Mouse (Mus musculus): ENCODE results near the gene Fkbp14. TPM values are rescaled to one million over a fixed set of nuclear protein-coding genes. Genes with fewer than 3 reads are reported as not detected.

Fkbp14 gene
- polyA plus RNA-seq, 1 experiment from 2014 or later = 6.2 TPM

DNA sequence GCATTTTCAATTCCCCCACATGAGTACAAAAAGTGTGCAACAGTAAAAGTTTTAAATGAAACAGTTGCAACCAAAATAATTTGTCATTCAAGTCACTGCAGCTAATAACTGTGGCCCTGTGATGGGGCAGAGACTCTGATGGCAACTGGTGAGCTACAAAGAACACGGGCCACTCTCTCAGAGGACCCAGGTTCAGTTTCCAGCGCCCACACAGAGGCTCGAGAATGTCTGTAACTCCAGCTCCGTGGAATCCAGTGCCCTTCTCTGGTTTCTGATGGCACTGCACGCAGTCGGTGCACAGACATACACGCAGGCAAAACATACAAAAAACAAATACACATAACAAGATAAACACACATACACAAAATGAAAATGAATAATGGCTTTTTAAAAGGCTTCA lies 39.4 kb downstream of the Fkbp14 start:
- no peak overlapping the region for H3K27ac ChIP-seq
- H3K36me3 ChIP-seq = no peaks in the 10 kb centered on the region
- no peaks in the 10 kb centered on the region for H3K9me3 ChIP-seq (replicated peaks)
- H3K27me3 ChIP-seq (replicated peaks) = peaks cover 16% of the 10 kb centered on the region
- H3K4me1 ChIP-seq = no peaks in the 10 kb centered on the region
- no peak overlapping the region for H3K4me3 ChIP-seq
- no peak for ATAC-seq
- no peak overlapping the region for H3K9ac ChIP-seq
- 66% methylated on average over 7 of the region's 7 CpGs for WGBS (ENCODE audit: insufficient replicate concordance)
- H3K4me2 ChIP-seq = no peak overlapping the region

DNA sequence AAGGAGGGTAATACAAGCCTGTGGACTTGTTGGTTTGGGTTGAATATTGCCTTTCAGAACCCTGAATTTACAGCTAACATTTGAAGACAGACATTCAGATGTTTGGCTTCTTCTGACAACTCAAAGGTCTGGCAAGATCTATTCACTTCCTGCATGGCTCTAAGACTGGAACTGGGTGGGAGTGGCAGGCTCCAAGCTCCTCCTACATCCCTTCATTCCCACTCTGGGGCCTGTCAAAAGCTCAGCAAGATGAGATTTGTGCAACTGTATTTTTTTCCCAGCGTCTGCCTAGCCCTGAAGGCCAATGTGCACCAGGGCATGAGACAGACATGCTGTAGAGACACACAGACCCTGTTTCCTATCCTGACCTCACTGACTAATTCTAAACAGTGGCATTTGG lies 41.3 kb downstream of the Fkbp14 start:
- Histone ChIP-seq H3K27ac (no peak overlapping the region), H3K9ac (no peak overlapping the region), H3K9me3 (replicated peaks) (no peaks in the 10 kb centered on the region), H3K27me3 (replicated peaks) (0 out of 2 replicates have a peak, but pooled peaks cover 5% of the 10 kb centered on the region), H3K36me3 (no peaks in the 10 kb centered on the region), H3K4me2 (no peak overlapping the region), H3K4me3 (no peak overlapping the region), H3K4me1 (no peaks in the 10 kb centered on the region)
- ATAC-seq = no peak
- 67% methylated on average over 1 of the region's 1 CpGs for WGBS (ENCODE audit: insufficient replicate concordance)

DNA sequence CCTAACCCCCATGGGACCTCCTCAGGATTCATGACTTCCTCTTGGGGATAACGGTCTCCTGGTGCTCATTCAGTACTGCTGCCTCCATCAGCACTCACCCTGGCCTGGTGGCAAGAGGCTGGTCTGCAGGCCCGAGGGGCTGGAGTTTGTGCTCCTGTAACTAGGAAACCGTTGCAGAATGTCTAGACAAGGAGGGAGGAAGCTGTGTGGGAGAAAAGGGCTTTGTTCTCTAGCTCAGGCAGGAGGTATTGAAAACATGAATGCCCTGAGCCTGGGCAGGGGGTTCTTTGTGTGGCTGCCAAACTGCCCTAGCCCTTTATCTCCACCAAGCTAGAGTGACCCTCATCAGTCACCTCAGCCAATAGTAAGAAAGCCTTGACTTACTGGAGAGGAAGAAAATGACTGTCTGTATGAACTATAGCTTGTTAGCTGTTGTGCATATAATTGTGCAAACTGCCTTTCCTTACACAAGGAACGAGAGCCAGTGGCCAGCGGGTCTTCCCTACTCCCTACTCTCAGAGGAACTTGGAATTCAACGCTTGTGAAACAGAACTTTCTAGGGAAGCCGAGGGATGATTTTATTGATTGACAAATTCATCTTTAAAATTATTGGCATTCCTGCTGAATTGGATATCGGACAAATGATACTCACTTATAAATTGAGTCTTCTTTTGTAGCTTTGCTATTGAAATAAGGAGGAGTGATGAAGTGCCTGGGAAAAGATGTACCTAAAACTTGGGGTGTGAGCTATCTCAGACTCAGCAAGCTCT lies 42.6 kb downstream of the Fkbp14 start:
- H3K4me3 ChIP-seq = no peak overlapping the region
- H3K9me3 ChIP-seq (replicated peaks) = no peaks in the 10 kb centered on the region
- no peak overlapping the region for H3K9ac ChIP-seq
- 0 out of 2 replicates have a peak, but pooled peaks cover under 1% of the 10 kb centered on the region for H3K27me3 ChIP-seq (replicated peaks)
- WGBS (ENCODE audit: insufficient replicate concordance) = 55% methylated on average over 8 of the region's 8 CpGs
- no peaks in the 10 kb centered on the region for H3K4me1 ChIP-seq
- H3K27ac ChIP-seq = no peak overlapping the region
- H3K4me2 ChIP-seq = no peak overlapping the region
- H3K36me3 ChIP-seq = no peaks in the 10 kb centered on the region
- ATAC-seq = no peak

DNA sequence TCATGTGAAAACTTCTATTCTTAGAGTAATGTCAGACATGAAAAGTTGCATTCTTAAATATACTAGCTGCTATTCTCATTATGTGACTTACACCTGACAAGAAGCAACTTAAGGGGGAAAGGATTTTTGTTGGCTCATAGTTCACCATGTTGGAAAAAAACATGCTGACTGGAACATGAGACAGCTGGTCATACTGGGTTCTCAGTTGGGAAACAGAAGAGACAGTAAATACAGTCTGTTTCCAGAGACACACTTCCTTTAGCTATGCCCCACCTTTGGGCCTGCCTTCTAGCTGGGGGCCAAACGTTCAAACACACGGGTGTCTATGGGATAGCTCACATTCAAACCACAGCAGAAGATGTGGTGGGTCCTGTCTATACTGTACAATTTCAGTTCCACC lies 43.5 kb downstream of the Fkbp14 start:
- Histone ChIP-seq H3K36me3 (no peaks in the 10 kb centered on the region), H3K4me3 (no peak overlapping the region), H3K9me3 (replicated peaks) (no peaks in the 10 kb centered on the region), H3K9ac (no peak overlapping the region), H3K4me2 (no peak overlapping the region), H3K4me1 (no peaks in the 10 kb centered on the region), H3K27me3 (replicated peaks) (no peaks in the 10 kb centered on the region), H3K27ac (no peak overlapping the region)
- WGBS (ENCODE audit: insufficient replicate concordance) = 68% methylated on average over 2 of the region's 2 CpGs
- no peak for ATAC-seq

DNA sequence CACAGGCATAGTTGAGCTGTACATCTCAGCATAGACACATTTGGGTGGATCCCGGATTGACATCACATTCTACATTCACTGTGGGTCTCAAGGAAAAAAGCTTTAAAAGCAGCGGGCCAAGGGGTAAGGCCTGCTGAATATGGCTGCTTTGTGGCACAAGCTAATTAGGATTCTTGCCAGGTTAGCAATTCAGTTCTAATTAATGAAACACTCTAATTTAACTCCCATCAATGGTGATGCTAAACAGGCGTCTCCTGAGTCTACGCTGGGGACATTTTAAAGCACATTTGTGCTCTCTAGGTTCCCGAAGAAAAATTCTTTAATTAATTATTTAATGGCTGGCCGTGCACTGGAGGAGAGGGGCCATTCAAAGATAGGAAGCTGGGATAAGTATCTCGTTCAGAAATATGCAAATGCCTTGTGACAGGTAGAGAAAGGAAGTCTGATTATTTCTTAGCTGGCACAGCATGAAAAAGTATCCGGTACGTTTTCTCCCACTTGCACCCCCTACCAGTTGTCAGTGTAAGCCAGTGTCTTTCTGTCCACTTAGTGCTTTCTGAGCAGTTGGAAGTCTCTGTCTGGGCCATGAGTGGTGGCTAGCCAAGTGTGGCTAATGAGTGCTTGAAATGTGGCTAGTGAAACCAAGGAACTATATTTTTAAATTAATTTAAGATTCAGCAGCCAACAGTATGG lies 44.2 kb downstream of the Fkbp14 start:
- Histone ChIP-seq H3K36me3 (no peaks in the 10 kb centered on the region), H3K4me3 (no peak overlapping the region), H3K9me3 (replicated peaks) (no peaks in the 10 kb centered on the region), H3K4me1 (no peaks in the 10 kb centered on the region), H3K9ac (no peak overlapping the region), H3K4me2 (no peak overlapping the region), H3K27me3 (replicated peaks) (no peaks in the 10 kb centered on the region), H3K27ac (no peak overlapping the region)
- ATAC-seq = no peak
- WGBS (ENCODE audit: insufficient replicate concordance) = 70% methylated on average over 9 of the region's 9 CpGs

DNA sequence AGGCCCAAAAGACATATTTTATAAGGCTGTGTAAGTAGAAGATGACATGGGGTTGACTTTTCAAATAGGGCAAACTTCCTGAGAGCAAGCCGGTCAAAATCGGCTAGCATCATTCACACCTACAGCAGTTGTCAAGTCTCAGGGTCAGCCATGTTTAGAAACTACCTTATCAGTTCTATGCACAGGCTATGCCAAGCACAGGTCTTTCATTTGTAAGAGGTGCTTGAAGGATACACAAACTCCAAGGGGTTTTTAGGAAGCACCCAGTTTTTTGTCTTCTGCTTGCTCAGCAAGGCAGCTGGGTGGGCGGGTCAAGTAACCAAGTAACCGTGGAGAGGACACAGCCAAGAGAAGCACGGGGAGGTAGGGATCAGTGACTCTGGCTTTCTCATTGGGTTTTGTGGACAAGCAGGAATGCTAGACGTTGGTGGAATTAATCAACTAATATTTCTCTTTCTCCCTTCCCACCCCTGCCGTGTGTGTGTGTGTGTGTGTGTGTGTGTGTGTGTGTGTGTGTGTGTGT lies 46.2 kb downstream of the Fkbp14 start:
- 63% methylated on average over 6 of the region's 7 CpGs for WGBS (ENCODE audit: insufficient replicate concordance)
- no peak overlapping the region for H3K9ac ChIP-seq
- ATAC-seq = no peak
- H3K36me3 ChIP-seq = no peaks in the 10 kb centered on the region
- H3K4me2 ChIP-seq = no peak overlapping the region
- H3K27ac ChIP-seq = no peak overlapping the region
- H3K9me3 ChIP-seq (replicated peaks) = no peaks in the 10 kb centered on the region
- no peaks in the 10 kb centered on the region for H3K4me1 ChIP-seq
- H3K4me3 ChIP-seq = no peak overlapping the region
- no peaks in the 10 kb centered on the region for H3K27me3 ChIP-seq (replicated peaks)

DNA sequence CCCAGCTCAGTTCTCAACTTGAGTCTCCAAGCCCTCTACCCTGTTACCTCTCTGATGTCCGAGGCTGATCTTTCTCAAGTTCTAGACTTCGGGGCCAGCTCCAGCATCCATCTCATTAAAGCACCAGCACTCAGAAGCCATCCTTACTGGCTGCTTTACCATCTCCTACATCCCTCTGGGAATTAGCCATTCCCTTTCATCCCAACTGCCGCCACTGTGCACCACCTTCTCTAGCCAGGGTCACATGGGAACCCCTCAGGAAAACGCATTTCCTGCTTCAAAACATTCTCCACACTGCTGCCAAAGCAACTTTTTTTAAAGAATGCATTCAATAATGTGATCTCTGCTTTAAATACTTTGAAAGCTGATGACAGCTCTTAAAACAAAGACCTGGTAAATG lies 47.8 kb downstream of the Fkbp14 start:
- Histone ChIP-seq H3K4me3 (no peak overlapping the region), H3K27me3 (replicated peaks) (no peaks in the 10 kb centered on the region), H3K9me3 (replicated peaks) (no peaks in the 10 kb centered on the region), H3K4me1 (no peaks in the 10 kb centered on the region), H3K9ac (no peak overlapping the region), H3K27ac (no peak overlapping the region), H3K4me2 (no peak overlapping the region), H3K36me3 (no peaks in the 10 kb centered on the region)
- 56% methylated on average over 4 of the region's 4 CpGs for WGBS (ENCODE audit: insufficient replicate concordance)
- no peak for ATAC-seq

DNA sequence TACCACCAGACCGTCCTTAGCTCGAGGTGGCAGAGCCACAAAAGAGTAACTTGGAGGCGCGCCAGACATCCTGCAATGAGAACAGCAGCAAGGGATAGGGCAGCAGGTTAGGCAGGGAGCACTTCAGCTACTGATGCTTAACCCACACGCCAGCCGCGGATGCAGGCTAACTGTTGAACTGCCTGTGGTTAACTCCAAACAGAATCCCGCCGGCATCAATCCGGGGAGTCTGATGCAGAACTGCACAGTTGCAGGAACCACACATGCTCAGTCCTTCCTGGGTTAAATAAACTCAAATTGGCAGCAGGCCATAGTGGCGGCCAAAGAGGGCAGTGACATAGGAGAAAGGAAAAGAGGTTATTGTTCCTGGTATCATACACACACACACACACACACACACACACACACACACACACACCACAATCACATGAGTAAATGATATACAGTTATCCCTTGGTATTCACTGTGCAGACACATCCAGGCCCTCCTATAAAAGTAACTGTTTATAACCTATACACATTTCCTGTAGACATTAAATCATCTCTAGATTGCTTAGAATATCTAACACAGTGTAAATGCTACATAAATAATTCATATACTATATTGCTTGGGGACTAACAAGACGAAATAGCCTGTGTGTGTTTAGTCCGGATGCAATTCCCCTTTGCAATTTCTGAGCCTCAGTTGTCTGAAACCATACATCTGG lies 48.6 kb downstream of the Fkbp14 start:
- Histone ChIP-seq H3K36me3 (no peaks in the 10 kb centered on the region), H3K4me2 (no peak overlapping the region), H3K27ac (no peak overlapping the region), H3K4me3 (no peak overlapping the region), H3K4me1 (no peaks in the 10 kb centered on the region), H3K9me3 (replicated peaks) (no peaks in the 10 kb centered on the region), H3K9ac (no peak overlapping the region), H3K27me3 (replicated peaks) (no peaks in the 10 kb centered on the region)
- WGBS (ENCODE audit: insufficient replicate concordance) = 79% methylated on average over 13 of the region's 13 CpGs
- no peak for ATAC-seq

DNA sequence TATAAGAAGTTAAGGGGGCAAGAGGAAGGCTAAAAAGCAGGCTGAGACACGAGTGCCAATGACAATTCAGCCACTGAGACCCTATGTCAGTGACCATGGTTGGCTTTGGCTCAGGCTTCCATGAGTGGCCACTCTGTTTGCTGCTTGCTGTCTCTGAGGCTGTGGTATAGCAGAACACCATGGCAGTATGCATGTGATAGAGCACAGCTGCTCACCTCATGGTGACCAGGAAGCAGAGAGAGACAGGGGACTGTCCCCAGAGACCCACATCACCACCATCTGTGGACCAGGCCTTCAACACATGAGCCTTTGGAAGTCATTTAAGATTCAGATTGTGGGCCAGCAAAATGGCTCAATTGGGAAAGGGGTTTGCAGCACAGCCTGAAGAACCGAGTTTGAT lies 53.5 kb downstream of the Fkbp14 start:
- Histone ChIP-seq H3K4me3 (no peak overlapping the region), H3K4me1 (no peaks in the 10 kb centered on the region), H3K4me2 (no peak overlapping the region), H3K27ac (no peak overlapping the region), H3K36me3 (no peaks in the 10 kb centered on the region), H3K9me3 (replicated peaks) (no peaks in the 10 kb centered on the region), H3K27me3 (replicated peaks) (no peaks in the 10 kb centered on the region), H3K9ac (no peak overlapping the region)
- 43% methylated on average over 2 of the region's 2 CpGs for WGBS (ENCODE audit: insufficient replicate concordance)
- no peak for ATAC-seq

DNA sequence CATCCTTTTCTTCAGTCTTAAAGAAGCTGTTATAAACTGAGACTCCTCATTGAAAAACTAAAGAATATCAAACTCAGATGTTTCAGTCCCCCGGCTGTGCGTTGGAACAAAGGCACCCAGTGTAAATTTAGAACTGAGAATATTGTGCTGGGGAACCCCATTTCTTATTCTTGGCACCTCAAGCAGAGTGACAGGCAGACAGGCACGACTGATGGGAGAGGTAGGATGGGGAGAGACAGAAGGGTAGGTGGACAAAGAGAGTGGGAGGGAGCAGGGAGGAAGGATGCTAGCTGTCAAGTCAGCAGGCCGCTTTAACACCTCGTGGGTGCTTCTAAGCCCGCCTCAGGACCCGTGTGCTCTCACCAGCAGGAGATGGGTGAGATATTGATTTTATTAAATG lies 54.3 kb downstream of the Fkbp14 start:
- Histone ChIP-seq H3K4me3 (no peak overlapping the region), H3K4me2 (no peak overlapping the region), H3K36me3 (no peaks in the 10 kb centered on the region), H3K9me3 (replicated peaks) (no peaks in the 10 kb centered on the region), H3K27ac (no peak overlapping the region), H3K27me3 (replicated peaks) (no peaks in the 10 kb centered on the region), H3K4me1 (no peaks in the 10 kb centered on the region), H3K9ac (no peak overlapping the region)
- no peak for ATAC-seq
- WGBS (ENCODE audit: insufficient replicate concordance) = 62% methylated on average over 7 of the region's 7 CpGs

DNA sequence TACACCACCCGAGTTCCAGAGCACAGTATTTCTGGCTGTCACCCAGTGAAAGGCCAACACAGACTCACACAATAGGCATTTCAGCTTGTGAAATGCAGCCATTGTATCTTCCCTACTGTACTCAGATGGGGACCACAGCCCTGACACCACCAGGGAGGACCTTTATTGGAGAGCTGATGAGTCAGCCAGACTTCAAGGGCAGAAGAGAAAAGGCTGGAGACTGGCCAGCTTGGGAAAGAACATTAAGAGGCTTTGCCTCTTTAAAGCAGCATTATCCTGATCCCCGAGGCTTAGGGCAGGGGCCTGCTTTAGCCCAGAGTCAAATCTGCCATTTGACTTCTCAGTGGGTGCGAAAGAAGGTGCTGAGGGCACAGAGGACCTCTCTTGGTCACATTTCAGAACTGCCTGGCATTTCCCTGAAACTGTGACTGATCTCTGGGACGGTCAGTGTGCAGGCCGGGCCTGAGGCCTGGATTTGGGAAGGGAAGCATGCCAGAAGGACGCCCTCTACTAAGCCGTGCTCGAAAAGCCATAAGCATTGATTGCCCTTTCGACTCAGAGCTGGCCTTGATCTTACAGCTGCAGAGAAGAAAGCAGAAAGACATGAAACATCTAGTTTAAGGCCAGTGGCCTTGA lies 56.7 kb downstream of the Fkbp14 start:
- no peak overlapping the region for H3K9ac ChIP-seq
- H3K4me3 ChIP-seq = no peak overlapping the region
- no peaks in the 10 kb centered on the region for H3K27me3 ChIP-seq (replicated peaks)
- H3K36me3 ChIP-seq = no peaks in the 10 kb centered on the region
- H3K4me1 ChIP-seq = no peaks in the 10 kb centered on the region
- no peak overlapping the region for H3K4me2 ChIP-seq
- no peak for ATAC-seq
- no peak overlapping the region for H3K27ac ChIP-seq
- H3K9me3 ChIP-seq (replicated peaks) = no peaks in the 10 kb centered on the region
- 61% methylated on average over 9 of the region's 9 CpGs for WGBS (ENCODE audit: insufficient replicate concordance)

DNA sequence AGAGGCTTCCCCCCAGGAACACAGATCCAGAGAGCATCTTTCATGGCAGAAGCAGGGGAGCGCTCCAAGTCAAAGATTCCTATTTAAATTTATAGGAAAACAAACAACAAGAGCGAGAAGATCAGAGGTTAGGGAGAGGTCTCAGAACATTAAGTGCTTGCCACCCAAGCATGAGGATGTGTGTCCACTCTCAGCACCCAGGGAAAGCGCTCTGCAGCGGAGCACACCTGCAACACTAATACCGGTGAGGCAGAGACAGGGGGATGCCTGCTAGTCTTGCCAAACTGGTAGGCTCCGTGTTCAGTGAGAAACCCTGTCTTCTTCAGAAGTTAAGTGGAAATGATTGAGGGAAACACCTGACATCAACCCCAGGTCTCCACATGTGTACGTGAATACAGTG lies 57.7 kb downstream of the Fkbp14 start:
- WGBS (ENCODE audit: insufficient replicate concordance) = 81% methylated on average over 7 of the region's 7 CpGs

More for the DNA sequence above, 57.7 kb downstream of the Fkbp14 start:
- H3K4me1 ChIP-seq = no peaks in the 10 kb centered on the region
- no peaks in the 10 kb centered on the region for H3K9me3 ChIP-seq (replicated peaks)
- ATAC-seq = no peak
- no peak overlapping the region for H3K27ac ChIP-seq
- 0 out of 2 replicates have a peak, but pooled peaks cover 4% of the 10 kb centered on the region for H3K27me3 ChIP-seq (replicated peaks)
- H3K4me3 ChIP-seq = no peak overlapping the region
- H3K4me2 ChIP-seq = no peak overlapping the region
- H3K9ac ChIP-seq = no peak overlapping the region
- no peaks in the 10 kb centered on the region for H3K36me3 ChIP-seq
